Mouse (Mus musculus) monocyte, adult 5-6 weeks (primary cell): ENCODE measurements around the gene Vps37c. TPM values are rescaled to one million over a fixed set of nuclear protein-coding genes. Genes with fewer than 3 reads are reported as not detected.

Source experiments
- ATAC-seq: fragments of 153-309, 156-312 bp; replicated peaks from 2 replicates; pipeline ENCODE4 v1.8.0; 2017; ENCODE audit warnings: mild to moderate bottlenecking; ENCODE audit not compliant: low TSS enrichment, insufficient number of reproducible peaks, severe bottlenecking, poor library complexity, low FRiP score
- total RNA-seq: library from RNA; stranded (forward); fragments of 200-1000, 200-491, 200-594 nt; gene quantifications from 3 replicates; pipeline ENCODE4 v1.2.3, GENCODE M21; 2017

The Vps37c gene
- total RNA-seq, 1 experiment from 2014 or later = 18.7 TPM

DNA sequence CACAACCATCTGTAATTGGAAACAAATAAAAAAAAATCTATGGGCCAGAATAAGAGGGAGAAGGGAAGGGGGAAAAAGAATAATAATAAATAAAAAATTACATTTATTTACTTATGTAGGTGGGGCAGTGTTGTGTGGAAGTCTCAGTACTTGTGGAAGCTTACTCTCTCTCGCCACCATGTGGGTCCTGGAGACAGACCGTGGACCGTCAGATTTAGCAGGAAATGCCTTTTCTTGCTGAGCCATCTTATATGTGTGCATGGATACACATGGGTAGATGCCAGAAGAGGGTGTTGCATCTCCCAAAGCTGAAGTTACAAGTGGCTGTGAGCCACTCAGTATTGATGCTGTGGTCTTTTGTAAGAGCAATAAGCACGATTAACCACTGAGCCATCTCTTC, 7.0 kb upstream of the Vps37c start:
- ATAC-seq = no peak

DNA sequence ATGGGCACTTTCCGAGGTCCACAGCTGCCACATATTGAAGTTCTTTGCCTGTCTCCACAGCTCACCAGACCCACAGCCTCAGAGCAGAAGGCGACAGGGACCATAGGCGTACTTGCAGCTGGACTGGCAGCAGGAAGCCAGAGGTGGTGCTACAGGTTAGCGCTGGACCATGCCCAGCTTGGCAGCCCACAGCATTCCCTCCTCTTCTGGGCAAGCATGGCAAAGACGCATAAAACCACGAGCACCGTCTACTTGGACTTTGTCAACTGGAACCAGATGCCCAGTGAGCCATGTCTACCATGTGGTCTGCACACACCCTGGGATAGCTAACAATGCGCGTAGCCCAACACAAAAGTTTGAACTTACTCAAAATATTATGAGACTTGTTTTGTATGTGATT, 3.5 kb upstream of the Vps37c start:
- no peak for ATAC-seq

DNA sequence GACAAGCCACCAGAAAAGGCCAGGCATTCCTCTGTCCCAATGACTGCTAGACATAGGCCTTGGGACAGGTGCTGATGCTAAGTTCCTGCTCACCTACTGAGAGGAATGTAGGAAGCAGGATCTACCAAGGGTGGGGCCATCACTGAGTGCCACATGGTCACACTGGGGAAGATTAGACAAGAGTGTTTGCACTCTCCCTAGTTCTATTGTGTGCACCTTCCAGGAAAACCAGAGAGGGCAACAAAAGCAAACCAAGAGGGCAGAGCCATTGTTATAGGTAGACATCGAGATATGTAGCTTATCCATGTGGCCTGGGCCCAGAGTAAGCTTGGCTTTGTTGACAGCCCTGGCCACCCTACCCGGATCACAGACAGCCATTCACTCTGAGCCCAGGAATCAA, 2.8 kb upstream of the Vps37c start:
- ATAC-seq = no peak

DNA sequence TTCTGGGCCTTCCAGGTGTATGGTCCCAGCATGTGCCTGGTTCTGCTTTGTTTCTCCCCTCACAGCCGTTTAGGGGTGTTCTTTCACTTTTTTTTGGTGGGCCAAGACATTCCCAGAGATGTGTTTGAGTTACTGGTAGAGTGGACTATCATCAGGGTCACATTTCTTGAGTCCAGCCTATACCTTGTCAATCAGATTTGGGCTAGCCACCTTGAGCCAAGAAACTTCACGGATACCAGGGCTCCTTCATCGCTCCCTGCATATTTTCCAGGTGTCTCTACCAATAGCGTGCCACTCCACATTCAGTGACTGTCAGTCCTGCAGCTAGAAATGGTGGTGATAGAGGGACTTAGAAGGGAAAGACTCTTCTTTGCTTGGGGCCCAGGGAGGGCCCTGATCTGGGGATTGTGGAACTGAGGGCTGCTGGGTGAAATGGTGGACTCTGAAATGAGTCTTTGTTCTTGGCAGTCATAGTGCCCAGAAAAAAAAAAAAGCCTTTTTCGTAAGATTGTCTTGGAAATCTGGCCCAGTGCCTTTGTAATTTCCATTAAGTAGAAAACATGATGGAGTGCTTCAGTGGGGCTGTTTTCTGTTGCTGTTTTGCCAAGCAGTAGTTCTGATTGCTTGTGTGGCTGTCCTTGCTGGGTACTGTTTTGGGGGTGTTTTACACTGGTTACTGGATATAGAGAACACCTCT, 1.1 kb downstream of the Vps37c start:
- ATAC-seq = no peak

DNA sequence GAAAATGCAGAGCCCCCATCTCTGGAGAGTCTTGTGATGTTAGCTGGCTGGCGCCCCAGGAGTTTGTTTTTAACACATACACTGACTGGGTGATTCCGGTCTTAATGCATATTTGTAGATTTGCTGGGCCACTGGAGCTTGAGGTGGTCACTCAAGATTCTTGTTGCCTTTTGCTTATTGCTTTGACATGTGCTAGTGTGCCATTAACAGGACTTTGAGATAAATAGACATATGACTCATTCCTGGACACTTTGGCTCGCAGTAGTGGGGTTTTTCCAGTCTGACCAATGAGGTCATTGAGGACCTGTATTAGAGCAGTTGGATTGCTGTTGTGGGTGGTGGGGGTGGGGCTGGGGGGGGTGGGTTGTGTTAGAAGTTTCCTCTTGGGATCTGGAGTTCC, 1.8 kb downstream of the Vps37c start:
- ATAC-seq = no peak

DNA sequence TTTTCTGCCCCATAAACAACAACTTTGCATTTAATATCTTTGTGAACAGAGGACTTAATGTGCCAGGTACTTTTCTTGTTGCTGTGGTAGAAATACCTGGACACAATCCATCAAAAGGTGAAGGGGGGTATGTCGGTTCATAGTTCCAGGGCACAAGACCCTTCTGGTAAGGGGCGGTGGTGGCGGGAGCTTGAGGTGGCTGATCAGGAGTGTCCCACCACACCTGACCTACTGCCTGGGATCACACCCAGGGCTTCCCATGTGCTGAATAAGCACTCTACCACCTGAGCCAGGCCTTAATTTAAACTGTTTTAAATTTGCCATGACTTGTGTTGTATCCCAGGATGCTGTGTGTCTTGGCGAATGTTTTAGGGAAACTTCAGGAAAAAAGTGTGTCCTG, 2.6 kb downstream of the Vps37c start:
- ATAC-seq = no peak

- no peak for ATAC-seq
These were observed 3.1 kb downstream of the Vps37c start for GRCm38 (mm10) chr19:10691660-10692059.

DNA sequence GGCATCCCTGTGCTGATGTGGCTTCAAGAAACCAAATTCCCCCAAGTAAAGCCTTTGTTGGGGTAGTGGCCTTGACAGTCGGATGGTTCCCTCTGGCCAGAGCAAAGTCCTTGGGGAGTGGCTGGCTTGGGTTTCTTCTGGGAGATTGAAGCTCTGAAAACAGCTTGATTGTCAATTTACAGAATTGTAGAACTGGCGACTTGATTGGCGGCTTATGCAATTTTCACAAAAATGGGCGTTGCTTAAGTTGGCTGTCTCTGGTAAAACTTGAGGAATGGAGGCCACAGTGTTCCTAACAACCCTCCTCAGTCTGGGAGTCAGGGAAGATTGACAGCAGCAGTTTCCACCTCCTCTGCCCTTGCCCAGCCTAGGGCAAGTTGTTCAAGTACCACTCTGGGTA, 3.8 kb downstream of the Vps37c start:
- no peak for ATAC-seq

- ATAC-seq = peak; percentile 85
These were observed 5.6 kb downstream of the Vps37c start for GRCm38 (mm10) chr19:10693926-10694682.

DNA sequence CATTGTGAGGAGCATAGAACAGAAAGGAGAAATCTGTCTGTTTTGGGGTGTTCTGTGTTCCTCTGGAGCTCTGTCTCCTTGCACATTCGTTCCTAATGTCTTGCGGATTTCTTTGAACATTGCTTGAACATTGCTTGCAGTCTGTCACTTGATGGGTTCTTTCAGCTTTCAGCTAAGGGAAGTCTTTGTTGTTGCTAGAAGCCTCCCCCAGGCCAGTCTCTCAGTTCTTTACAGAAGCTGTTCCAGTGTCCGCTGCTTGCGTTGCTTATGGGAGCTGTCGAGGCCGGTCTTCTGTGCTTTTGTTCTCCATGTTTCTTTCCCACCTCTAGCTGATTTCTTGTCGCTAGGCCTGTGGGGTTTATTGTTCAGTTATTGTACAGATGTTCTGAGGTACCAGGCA, 7.3 kb downstream of the Vps37c start:
- ATAC-seq = no peak

DNA sequence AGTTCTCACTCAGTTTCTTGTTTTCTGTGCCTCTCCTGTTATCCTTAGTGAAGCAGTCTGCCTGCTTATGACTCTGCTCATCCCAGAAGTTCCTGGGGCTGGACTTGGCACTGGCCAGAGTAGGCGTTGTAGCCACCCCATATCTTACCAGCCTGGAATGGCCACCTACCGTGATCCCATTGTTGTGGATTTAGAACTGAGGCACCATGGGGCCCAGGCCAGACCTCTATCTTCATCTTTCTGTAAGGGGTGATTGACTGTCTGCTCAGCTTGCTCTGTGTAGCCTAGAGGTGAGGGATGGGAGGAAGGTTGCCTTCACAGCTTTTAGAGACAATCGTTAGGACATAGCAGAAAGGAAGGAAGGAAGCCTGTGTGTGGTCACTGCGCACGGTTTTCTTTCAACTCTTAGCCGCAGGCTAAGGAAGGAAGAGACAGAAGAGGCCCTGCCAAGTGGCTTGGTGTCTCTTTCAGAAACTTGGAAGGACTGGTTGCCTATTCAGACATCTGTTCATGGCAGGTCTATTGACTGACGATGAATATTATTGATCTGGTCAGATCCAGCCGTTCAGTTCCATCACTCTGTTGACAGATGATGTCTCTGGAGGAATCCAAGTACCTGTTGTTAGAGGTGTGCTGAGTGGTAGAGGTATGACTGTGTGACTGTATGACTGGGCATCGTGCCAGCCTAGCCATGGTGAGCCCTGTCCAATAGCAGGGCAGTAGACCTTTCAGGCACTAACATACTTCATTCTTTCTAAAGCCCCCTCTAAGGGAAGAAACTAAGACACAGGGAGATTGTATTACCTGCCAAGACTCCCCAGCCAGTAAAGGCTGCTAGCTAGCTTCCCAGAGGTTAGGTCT, 9.8 kb downstream of the Vps37c start:
- 0 out of 2 replicates have a peak, but pooled peaks have one; percentile 29 for ATAC-seq

DNA sequence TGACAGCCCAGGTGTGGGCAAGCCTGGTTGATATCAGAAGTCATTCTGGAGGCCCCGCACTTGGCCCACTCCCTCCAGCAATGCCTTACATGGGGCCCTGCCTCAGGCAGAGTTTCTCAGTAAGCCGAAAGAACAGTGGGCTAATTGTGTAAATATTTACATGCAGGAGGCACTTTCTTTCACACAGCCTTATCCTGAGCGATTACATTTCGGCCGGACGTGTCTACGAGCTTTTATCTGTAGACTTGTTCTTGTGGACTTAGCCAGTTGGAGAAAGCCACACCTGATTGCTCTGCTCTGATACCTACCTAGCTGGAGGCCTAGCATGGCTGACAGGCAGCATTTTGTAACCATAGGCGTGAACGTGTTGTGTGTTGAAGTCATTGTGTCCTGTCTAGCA, 11.3 kb downstream of the Vps37c start:
- ATAC-seq = no peak

DNA sequence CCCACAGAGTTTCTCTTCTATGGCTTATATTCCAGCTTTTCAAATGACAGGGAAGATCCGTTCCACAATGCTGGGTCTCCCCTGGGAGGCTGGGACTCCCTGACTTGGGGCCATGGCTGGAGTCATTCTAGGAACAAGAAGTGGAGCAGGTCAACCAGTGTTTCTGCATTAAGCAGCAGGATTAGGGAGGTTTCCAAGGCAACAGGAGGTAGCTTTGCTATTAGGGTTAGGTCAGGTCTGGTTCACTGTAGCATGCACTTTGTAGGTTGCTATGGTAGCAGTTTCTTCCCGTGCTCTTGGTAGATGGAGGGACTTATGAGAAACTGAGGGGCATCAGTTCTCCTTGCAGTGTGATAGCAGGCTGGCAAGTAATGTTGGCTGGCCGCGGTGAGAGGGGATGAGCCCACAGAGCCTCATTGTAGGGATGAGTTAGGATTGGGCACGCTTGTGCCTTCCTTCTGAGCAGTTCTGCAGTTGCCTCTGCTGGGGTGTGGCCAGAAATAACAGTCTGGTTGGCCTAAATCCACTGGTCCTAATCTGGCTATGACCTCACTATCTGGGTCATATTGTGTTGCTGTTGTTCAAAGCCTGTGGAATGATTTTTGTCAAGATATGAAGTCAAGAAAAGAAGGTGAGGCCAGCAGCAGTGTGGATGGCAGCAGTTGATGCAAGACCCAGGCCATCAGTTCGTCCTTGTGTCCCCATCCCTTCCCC, 12.6 kb downstream of the Vps37c start:
- no peak for ATAC-seq

GRCm38 (mm10) chr19:10702125-10702524, 13.6 kb downstream of the Vps37c start:
- no peak for ATAC-seq

DNA sequence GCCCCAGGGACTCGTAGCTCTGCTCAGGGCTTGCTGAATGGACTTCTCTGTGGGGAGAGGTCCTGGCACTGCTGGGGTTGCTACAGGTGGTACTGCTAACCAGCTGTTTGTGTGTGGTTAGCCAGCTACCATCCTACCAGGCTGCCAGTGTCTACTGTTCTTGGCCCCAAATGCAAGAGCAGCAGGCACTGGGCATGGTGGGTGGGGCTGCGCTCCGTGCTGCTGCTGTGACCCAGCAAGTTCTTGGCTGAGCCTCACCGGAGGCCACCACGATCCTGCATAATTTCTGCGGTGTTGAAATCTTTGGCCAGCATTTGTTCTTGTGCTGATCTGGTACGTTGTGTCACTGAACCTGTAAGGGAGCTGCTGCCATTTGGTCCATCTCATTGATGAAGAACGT, 14.9 kb downstream of the Vps37c start:
- ATAC-seq = no peak

DNA sequence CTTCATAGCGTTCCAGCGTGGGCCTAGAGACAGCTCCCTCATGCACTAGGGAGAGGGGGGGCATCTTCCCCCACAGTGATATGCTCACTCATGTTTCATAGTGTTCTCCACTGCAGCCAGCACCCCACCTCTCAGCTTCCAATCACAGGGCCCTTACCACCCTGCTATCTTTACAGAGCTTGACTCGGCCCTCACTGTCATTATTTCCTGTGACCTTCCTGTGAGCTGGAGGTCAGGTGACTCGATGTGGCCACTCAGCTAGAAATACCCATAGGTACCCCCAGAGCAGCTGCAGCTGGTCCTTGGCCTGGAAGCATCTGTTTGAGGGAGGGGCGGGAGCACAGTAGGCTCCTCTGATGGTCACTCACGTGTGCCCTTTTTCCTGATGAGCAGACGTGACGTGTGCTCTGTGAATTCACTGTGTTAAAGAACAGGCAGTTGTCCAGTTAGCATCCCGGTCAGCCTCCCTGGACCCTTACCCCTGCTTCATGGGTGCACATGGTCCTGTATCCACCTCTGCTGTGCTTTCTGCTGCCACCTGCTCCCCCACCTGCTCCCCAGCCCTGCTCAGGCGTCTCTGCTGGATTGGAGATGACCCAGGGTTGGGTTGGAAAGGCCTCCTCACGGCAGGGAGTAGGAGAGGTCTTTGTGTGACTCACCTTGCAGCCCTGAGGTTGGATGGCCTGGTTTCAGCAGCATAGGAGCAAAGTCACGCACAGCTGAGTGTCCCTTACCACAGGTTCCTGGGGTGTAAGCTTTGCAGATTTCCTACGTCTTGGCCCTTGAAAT, 18.7 kb downstream of the Vps37c start:
- no peak for ATAC-seq

GRCm38 (mm10) chr19:10707881-10708280, 19.3 kb downstream of the Vps37c start:
- ATAC-seq = no peak

GRCm38 (mm10) chr19:10708900-10709299, 20.4 kb downstream of the Vps37c start:
- no peak for ATAC-seq
